Mouse (Mus musculus) hindbrain, embryonic 11.5 days (tissue): ENCODE results near the gene Rpp14. TPM values are rescaled to one million over a fixed set of nuclear protein-coding genes. Genes with fewer than 3 reads are reported as not detected.

Source experiments
- ATAC-seq: fragments of 200-750 bp; cut with Nextera tagmentation; 2 replicates; pipeline ENCODE4 v1.8.0; 2017; ENCODE audit warnings: mild to moderate bottlenecking, moderate TSS enrichment, moderate library complexity; ENCODE audit not compliant: low FRiP score
- DNase-seq: peaks from one replicate; pipeline ENCODE4 v3.0.0-alpha.2; 2015; ENCODE audit warnings: low spot score
- H3K27ac ChIP-seq: fragments of 300-500 bp; sonication (generic); 2 replicates; pipeline ENCODE4 v1.5.1; 2014; ENCODE audit warnings: mild to moderate bottlenecking, low read depth, low read length
- H3K27me3 ChIP-seq: fragments of 300-500 bp; sonication (generic); 2 replicates; pipeline ENCODE4 v1.6.1; 2014; ENCODE audit warnings: mild to moderate bottlenecking, low read length, moderate library complexity, mixed read lengths; ENCODE audit not compliant: control insufficient read depth, insufficient read depth
- H3K36me3 ChIP-seq: fragments of 300-500 bp; sonication (generic); 2 replicates; pipeline ENCODE4 v1.6.1; 2014; ENCODE audit warnings: mild to moderate bottlenecking, low read length, moderate library complexity, mixed read lengths; ENCODE audit not compliant: control insufficient read depth, insufficient read depth
- H3K4me1 ChIP-seq: fragments of 300-500 bp; sonication (generic); replicated peaks from 2 replicates; pipeline ENCODE4 v1.6.1; 2014; ENCODE audit warnings: low read length, mixed read lengths; ENCODE audit not compliant: control insufficient read depth, insufficient read depth
- H3K4me2 ChIP-seq: fragments of 300-500 bp; sonication (generic); replicated peaks from 2 replicates; pipeline ENCODE4 v1.6.1; 2014; ENCODE audit warnings: mild to moderate bottlenecking, low read depth, low read length
- H3K4me3 ChIP-seq: fragments of 300-500 bp; sonication (generic); 2 replicates; pipeline ENCODE4 v1.5.1; 2014; ENCODE audit warnings: low read depth, low read length
- H3K9ac ChIP-seq: fragments of 300-500 bp; sonication (generic); 2 replicates; pipeline ENCODE4 v1.6.1; 2014; ENCODE audit warnings: low read depth, low read length
- H3K9me3 ChIP-seq: fragments of 300-500 bp; sonication (generic); 2 replicates; pipeline ENCODE4 v1.6.1; 2016; ENCODE audit warnings: low read length; ENCODE audit not compliant: control insufficient read depth
- WGBS: fragments of 180-500 bp; shearing (Covaris S2); extraction: QIAGEN DNeasy Blood & Tissue Kit; methylation state at CpG from one replicate; pipeline ENCODE4 v1.1.7; 2014; 5-methylcytosine and 5-hydroxymethylcytosine counted together
- polyA plus RNA-seq: library from polyadenylated mRNA; unstranded; fragments of >200 nt; fragmentation: Nextera tagmentation; extraction: Ambion mirVana; gene quantifications from 2 replicates; pipeline ENCODE4 v1.2.1, GENCODE M21; 2014

Rpp14 gene
- polyA plus RNA-seq, 1 experiment from 2014 or later, result 56.9 TPM

DNA sequence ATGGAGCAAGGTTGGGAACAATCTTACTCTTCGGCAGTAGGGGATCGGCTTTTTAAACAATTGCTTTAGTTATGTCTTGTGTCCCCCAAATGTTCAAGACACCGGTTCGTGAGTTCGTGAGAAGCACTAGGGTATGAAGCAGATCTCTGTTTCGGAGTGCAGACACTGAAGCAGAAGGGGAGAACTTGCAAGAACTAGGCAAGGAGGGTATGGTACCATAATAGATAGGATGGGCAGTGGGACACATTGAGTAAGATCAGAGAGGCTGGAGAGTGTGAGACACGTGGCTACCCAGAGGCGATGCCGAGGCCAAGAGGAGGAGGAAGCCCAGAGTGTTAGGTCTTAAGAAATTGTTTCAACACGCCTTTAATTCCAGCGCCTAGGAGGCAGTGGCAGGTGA is 551 bp downstream of the Rpp14 start:
- peak overlapping the region; percentile 42 for H3K4me2 ChIP-seq
- no peaks in the 10 kb centered on the region for H3K9me3 ChIP-seq
- no peak for DNase-seq
- no peaks in the 10 kb centered on the region for H3K36me3 ChIP-seq
- H3K27me3 ChIP-seq, result no peaks in the 10 kb centered on the region
- 4% methylated on average over 11 of the region's 11 CpGs for WGBS
- ATAC-seq, result peak; percentile 62
- H3K4me3 ChIP-seq, result peak overlapping the region; percentile 68
- peak overlapping the region; percentile 64 for H3K9ac ChIP-seq
- 0 out of 2 replicates have a peak, but pooled peaks cover 2% of the 10 kb centered on the region for H3K4me1 ChIP-seq
- H3K27ac ChIP-seq, result peak overlapping the region; percentile 82; the same call in 1 of the 2 replicates

DNA sequence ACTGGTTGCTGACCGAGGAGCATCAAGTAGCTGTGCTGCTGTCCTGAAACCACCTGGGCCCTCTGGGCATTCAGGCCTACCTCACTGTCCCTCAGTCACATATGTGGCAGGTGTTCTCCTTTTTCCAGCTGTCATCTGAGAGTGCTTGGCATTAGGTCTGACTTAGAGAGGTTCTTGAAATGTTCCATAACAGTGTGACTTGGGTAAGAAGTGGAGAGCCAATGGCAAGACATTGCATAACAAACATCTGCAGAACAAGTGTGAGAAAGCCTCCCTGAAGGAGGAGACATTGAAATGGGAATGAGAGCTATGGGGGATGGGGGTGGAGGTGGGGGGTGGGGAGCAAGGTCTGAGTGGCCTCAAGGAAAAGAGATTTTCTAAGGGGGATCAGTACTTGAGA is 2.8 kb downstream of the Rpp14 start:
- Histone ChIP-seq H3K4me1 (0 out of 2 replicates have a peak, but pooled peaks cover 2% of the 10 kb centered on the region), H3K9ac (no peak overlapping the region), H3K4me3 (no peak overlapping the region), H3K27me3 (no peaks in the 10 kb centered on the region), H3K9me3 (no peaks in the 10 kb centered on the region), H3K36me3 (no peaks in the 10 kb centered on the region), H3K27ac (no peak overlapping the region), H3K4me2 (no peak overlapping the region)
- WGBS, result 93% methylated on average over 1 of the region's 1 CpGs
- no peak for ATAC-seq
- no peak for DNase-seq

GRCm38 (mm10) chr14:8089016-8089415 is 8.8 kb downstream of the Rpp14 start:
- Histone ChIP-seq H3K27me3 (no peaks in the 10 kb centered on the region), H3K9ac (no peak overlapping the region), H3K4me3 (no peak overlapping the region), H3K9me3 (no peaks in the 10 kb centered on the region), H3K4me1 (no peaks in the 10 kb centered on the region), H3K4me2 (no peak overlapping the region), H3K27ac (no peak overlapping the region), H3K36me3 (0 out of 2 replicates have a peak, but pooled peaks cover 2% of the 10 kb centered on the region)
- ATAC-seq (no peak), DNase-seq (no peak)
- 94% methylated on average over 2 of the region's 2 CpGs for WGBS

DNA sequence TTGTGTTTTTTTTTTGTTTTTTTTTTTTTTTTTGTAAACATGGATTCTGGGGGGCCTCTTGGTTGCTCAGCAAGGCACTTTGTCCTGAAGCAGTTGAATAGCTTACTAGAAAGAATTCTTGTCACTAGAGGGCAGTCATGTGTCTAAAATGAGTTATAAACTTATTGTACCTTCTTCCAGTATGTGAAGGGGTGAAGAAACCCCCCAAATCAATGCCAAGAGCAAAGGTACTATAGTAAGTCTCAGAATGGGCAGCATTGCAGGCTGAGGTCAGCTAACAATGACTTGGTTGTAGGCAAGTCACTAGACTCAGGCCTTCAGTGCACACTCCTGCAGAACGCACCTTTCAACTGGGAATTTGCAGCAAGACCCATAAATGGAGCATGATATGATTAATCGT is 12.4 kb downstream of the Rpp14 start:
- H3K4me2 ChIP-seq, result no peak overlapping the region
- H3K9ac ChIP-seq, result no peak overlapping the region
- ATAC-seq, result no peak
- peak; percentile 54 for DNase-seq
- no peaks in the 10 kb centered on the region for H3K9me3 ChIP-seq
- H3K27me3 ChIP-seq, result no peaks in the 10 kb centered on the region
- 0 out of 2 replicates have a peak, but pooled peaks cover 2% of the 10 kb centered on the region for H3K36me3 ChIP-seq
- H3K4me3 ChIP-seq, result no peak overlapping the region
- WGBS, result 91% methylated on average over 2 of the region's 2 CpGs
- H3K27ac ChIP-seq, result no peak overlapping the region
- no peaks in the 10 kb centered on the region for H3K4me1 ChIP-seq

- Histone ChIP-seq H3K27me3 (no peaks in the 10 kb centered on the region), H3K4me3 (no peak overlapping the region), H3K9ac (no peak overlapping the region), H3K27ac (no peak overlapping the region), H3K9me3 (no peaks in the 10 kb centered on the region), H3K4me1 (no peaks in the 10 kb centered on the region), H3K4me2 (no peak overlapping the region), H3K36me3 (0 out of 2 replicates have a peak, but pooled peaks cover 2% of the 10 kb centered on the region)
- ATAC-seq (0 out of 2 replicates have a peak, but pooled peaks have one; percentile 25), DNase-seq (no peak)
- WGBS, result 45% methylated on average over 5 of the region's 5 CpGs
Measured at GRCm38 (mm10) chr14:8093427-8093826, 13.3 kb downstream of the Rpp14 start.

GRCm38 (mm10) chr14:8094931-8095561 is 14.9 kb downstream of the Rpp14 start:
- H3K4me2 ChIP-seq, result no peak overlapping the region
- no peak overlapping the region for H3K4me3 ChIP-seq
- no peaks in the 10 kb centered on the region for H3K9me3 ChIP-seq
- H3K27ac ChIP-seq, result no peak overlapping the region
- DNase-seq, result no peak
- WGBS, result 72% methylated on average over 3 of the region's 3 CpGs
- no peaks in the 10 kb centered on the region for H3K27me3 ChIP-seq
- no peak overlapping the region for H3K9ac ChIP-seq
- no peak for ATAC-seq
- no peaks in the 10 kb centered on the region for H3K4me1 ChIP-seq
- 0 out of 2 replicates have a peak, but pooled peaks cover under 1% of the 10 kb centered on the region for H3K36me3 ChIP-seq

GRCm38 (mm10) chr14:8095562-8095950 is 15.4 kb downstream of the Rpp14 start:
- no peak for DNase-seq
- 81% methylated on average over 7 of the region's 7 CpGs for WGBS
- Histone ChIP-seq H3K9me3 (no peaks in the 10 kb centered on the region), H3K27me3 (no peaks in the 10 kb centered on the region), H3K27ac (no peak overlapping the region), H3K4me2 (no peak overlapping the region), H3K9ac (no peak overlapping the region), H3K36me3 (no peaks in the 10 kb centered on the region), H3K4me3 (no peak overlapping the region), H3K4me1 (no peaks in the 10 kb centered on the region)
- no peak for ATAC-seq

- DNase-seq, result peak; percentile 97
- no peaks in the 10 kb centered on the region for H3K27me3 ChIP-seq
- H3K27ac ChIP-seq, result peak within 1 kb of the TSS; percentile 36; the same call in 1 of the 2 replicates
- H3K9me3 ChIP-seq, result no peaks in the 10 kb centered on the region
- peak within 1 kb of the TSS; percentile 80 for H3K9ac ChIP-seq
- peak within 1 kb of the TSS; percentile 72 for H3K4me3 ChIP-seq
- ATAC-seq, result peak; percentile 93
- WGBS, result under 1% methylated on average over 57 of the region's 89 CpGs
- no peaks in the 10 kb centered on the region for H3K36me3 ChIP-seq
- peak within 1 kb of the TSS; percentile 54 for H3K4me2 ChIP-seq
- no peaks in the 10 kb centered on the region for H3K4me1 ChIP-seq
Measured at GRCm38 (mm10) chr14:8097978-8098686, 18.0 kb downstream of the Rpp14 start, which contains the start of gene Pxk. Gene Pxk (plus strand): TSS chr14:8098211.

DNA sequence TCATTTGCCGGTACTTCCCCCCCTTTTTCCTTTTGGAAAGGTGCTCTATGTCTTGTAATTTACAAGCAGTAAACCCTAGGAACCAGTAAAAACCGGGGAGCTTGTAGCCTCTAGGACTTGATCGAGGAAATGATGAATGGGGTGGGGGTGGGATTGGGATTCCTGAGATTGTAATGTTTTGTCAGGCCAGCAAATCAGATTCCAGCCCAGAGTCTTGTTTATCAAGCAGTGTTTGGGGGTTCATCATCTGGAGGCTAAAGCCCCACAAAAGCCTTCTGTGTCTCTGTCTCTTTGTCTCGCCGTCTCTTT is 18.5 kb downstream of the Rpp14 start:
- H3K9me3 ChIP-seq, result no peaks in the 10 kb centered on the region
- H3K4me1 ChIP-seq, result no peaks in the 10 kb centered on the region
- peak overlapping the region; percentile 80 for H3K9ac ChIP-seq
- ATAC-seq (peak; percentile 23; the same call in 1 of the 2 replicates), DNase-seq (no peak)
- H3K4me3 ChIP-seq, result peak overlapping the region; percentile 72
- no peaks in the 10 kb centered on the region for H3K36me3 ChIP-seq
- 1% methylated on average over 5 of the region's 5 CpGs for WGBS
- H3K4me2 ChIP-seq, result peak overlapping the region; percentile 54
- H3K27me3 ChIP-seq, result no peaks in the 10 kb centered on the region
- H3K27ac ChIP-seq, result peak overlapping the region; percentile 36; the same call in 1 of the 2 replicates
